Mouse (Mus musculus): ENCODE results near the gene Cdkn2d.
A peak's percentile ranks its signal among the peaks of the same experiment; 100 is the strongest.

The Cdkn2d gene

GRCm38 (mm10) chr9:21244428-21245112 is 46.6 kb downstream of the Cdkn2d start:
- peak; percentile 20 for DNase-seq (ENCODE audit: low spot score)

- no peak for DNase-seq (ENCODE audit: low spot score)
These were observed 47.3 kb downstream of the Cdkn2d start for GRCm38 (mm10) chr9:21243826-21244427.

DNA sequence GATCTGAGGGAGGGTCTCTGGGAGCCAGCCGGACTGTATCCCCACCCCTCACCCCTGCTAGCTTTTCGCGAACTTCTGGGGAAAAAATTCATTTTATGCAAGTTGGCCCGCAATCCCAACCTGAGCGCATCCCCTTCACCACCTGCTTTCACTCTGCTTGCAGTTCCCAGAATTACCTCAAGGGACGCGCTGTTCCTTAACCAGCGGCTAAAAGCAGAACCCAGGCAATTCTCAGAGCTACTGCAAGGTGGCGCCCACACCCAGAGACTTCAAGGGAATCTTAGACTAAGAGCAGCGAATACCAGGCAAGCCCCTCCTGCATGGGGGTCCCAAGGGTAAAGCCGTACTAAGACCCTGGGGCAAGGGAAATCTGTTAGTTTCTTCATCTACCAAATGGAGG is 49.9 kb downstream of the Cdkn2d start:
- peak; percentile 79 for DNase-seq (ENCODE audit: low spot score)

DNA sequence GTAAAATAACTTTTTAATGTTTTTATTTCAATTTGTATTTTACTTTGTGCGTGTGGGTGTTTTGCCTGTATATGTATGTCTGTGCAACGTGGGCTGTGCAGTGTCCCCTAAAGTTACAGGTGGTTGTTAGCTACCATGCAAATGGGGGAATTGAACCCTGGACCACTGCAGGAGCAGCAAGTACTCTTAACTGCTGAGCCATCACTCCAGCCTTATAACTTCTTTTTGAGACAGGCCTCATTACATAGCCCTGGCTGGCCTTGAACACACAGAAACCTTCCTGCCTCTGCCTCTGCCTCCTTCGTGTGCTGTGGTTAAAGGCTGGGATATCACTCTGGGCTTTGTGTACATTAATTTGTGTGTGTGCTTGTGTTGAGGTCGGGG is 51.8 kb downstream of the Cdkn2d start:
- DNase-seq (ENCODE audit: low spot score) = no peak

DNA sequence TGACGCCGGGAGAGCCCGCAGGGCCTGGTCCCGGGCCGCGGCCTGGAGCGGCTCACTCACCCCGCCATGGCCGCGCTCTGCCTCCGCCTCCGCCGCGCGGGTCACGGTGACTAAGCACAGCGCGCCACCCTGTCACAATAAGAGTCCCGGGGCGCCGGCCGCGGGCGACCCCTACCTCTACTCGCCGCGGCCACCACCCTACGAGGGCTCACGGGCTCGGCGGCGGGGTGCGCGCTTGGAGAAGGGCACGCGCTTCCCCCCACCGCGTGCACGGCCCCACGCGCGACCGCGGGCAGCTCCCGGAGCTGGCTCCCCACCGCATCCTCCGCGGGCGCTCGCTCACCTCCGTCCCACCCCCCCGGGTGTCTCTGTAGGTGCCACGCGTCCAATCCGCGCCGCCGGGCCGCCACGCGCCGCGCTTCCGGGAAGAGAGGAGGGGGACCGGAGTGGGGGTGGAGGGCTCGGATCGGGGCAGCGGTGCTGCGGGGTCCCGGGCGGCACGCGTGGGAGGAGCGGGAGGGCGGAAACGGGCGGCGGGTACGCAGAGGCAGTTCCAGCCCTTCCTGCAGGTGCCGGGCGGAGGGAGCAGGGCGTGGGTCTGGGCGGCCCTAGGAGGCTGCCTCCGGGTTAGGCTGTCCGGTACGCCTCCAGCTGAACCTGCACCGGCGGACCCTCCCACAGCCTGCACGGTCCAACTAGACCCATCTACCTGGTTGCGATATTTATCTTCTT is 52.3 kb downstream of the Cdkn2d start, which contains the start of gene Keap1:
Gene Keap1 (minus strand): TSS at position 629 of the 732 bp plus-strand sequence.
- DNase-seq (ENCODE audit: low spot score) = peak; percentile 75

Data from T-cell, adult 2 months (primary cell).